Mouse (Mus musculus) cerebellum, adult 2 months (tissue): Measurements from ENCODE around the gene Bmp2k.

Experiments used
- CTCF ChIP-seq: fragments of 200-500 bp; IDR thresholded peaks from 2 replicates; pipeline ENCODE4 v1.5.1; 2011; ENCODE audit warnings: low read depth, mild to moderate bottlenecking, control low read depth, low read length, moderate library complexity, borderline replicate concordance; ENCODE audit not compliant: insufficient read depth
- POLR2A ChIP-seq: fragments of 200-500 bp; IDR thresholded peaks from 2 replicates; pipeline ENCODE4 v1.6.1; 2011; ENCODE audit warnings: low read length, control low read depth, borderline replicate concordance; ENCODE audit not compliant: insufficient read depth

- TF ChIP-seq CTCF (no peak), POLR2A (no peak)
Observed at GRCm38 (mm10) chr5:96954466-96955027, 42.9 kb upstream of the Bmp2k start.
